22 mouse cellular contexts compared by ENCODE assay signal in genomic region chr1:64836114-64836513, GRCm38 (mm10).
DNase-seq lines count a peak whose midpoint lies in the region; ATAC-seq and TF ChIP-seq lines count a peak whose summit lies in the region.
"Had no signal": no experiment of that assay in that cellular context is flagged by ENCODE, and none has a peak within 500 bp of the region (broad histone marks: within the 10 kb centered on the region; RNA-seq: fewer than 3 reads in every experiment).

No protein-coding gene starts in this region.

- no peak overlapping the region for H3K4me2 ChIP-seq in embryonic facial prominence, embryonic 15.5 days (replicated peaks)
- H3K4me2 ChIP-seq in kidney, embryonic 16.5 days (replicated peaks; ENCODE audit: low read depth, low read length): no peak overlapping the region
- no peak overlapping the region for H3K4me2 ChIP-seq in forebrain, embryonic 16.5 days (ENCODE audit: low read length)
- H3K4me2 ChIP-seq: heart, embryonic 11.5 days; hindbrain, embryonic 12.5 days; hindbrain, embryonic 15.5 days had no signal

- H3K36me3 ChIP-seq in embryonic facial prominence, embryonic 15.5 days: no peaks in the 10 kb centered on the region
- H3K36me3 ChIP-seq in kidney, embryonic 16.5 days (ENCODE audit: insufficient read depth, low read length): no peaks in the 10 kb centered on the region
- no peaks in the 10 kb centered on the region for H3K36me3 ChIP-seq in forebrain, embryonic 16.5 days (ENCODE audit: control insufficient read depth, insufficient read depth)
- H3K36me3 ChIP-seq: G1E; hindbrain, embryonic 12.5 days; hindbrain, embryonic 15.5 days had no signal

- DNase-seq in gastrocnemius, adult 2 months: no peak
- no peak for DNase-seq in gastrocnemius, postnatal 36 days
- DNase-seq in adipocyte (ENCODE audit: low spot score): peak; percentile 17
- DNase-seq: adrenal gland, adult 2 months; B cell, adult 2 months; cerebellum, adult 11-12 months; cerebellum, adult 8-10 months; cerebellum, postnatal 10 days; cerebellum, postnatal 36 days; embryo, embryonic 11 days; gastrocnemius, postnatal 10 days had no signal

- intact Hi-C loops in gastrocnemius, adult 2 months (cut with DNase I): no loop called here
- intact Hi-C loops in gastrocnemius, postnatal 36 days (cut with DNase I): loop anchor here (5.0 kb wide), 1 partner anchor 34 kb away; no protein-coding TSS in a partner anchor

- no peak overlapping the region for H3K9ac ChIP-seq in embryonic facial prominence, embryonic 15.5 days
- no peak overlapping the region for H3K9ac ChIP-seq in kidney, embryonic 16.5 days (replicated peaks; ENCODE audit: low read length)
- no peak overlapping the region for H3K9ac ChIP-seq in forebrain, embryonic 16.5 days (replicated peaks; ENCODE audit: low read depth, low read length)
- H3K9ac ChIP-seq: hindbrain, embryonic 12.5 days; hindbrain, embryonic 15.5 days had no signal

- ATAC-seq in embryonic facial prominence, embryonic 15.5 days (ENCODE audit: insufficient number of reproducible peaks, low FRiP score, low TSS enrichment, low read depth): no peak
- ATAC-seq in kidney, embryonic 16.5 days (ENCODE audit: low FRiP score, low TSS enrichment): no peak
- ATAC-seq in forebrain, embryonic 16.5 days: no peak
- ATAC-seq: forebrain, embryonic 14.5 days; intestine, postnatal 0 days; Patski had no signal

- H3K4me3 ChIP-seq in gastrocnemius, adult 2 months: no peak overlapping the region
- no peak overlapping the region for H3K4me3 ChIP-seq in embryonic facial prominence, embryonic 15.5 days (replicated peaks)
- no peak overlapping the region for H3K4me3 ChIP-seq in kidney, embryonic 16.5 days (ENCODE audit: low read length)
- H3K4me3 ChIP-seq in forebrain, embryonic 16.5 days (replicated peaks; ENCODE audit: low read length): no peak overlapping the region
- H3K4me3 ChIP-seq: hindbrain, embryonic 12.5 days; hindbrain, embryonic 15.5 days had no signal

- TF ChIP-seq CTCF in gastrocnemius, adult 2 months (IDR thresholded peaks at IDR 0.05): no peak

- H3K27ac ChIP-seq in gastrocnemius, adult 2 months: peak overlapping the region; percentile 48
- 0 out of 2 replicates have a peak overlapping the region, but pooled peaks have one; percentile 28 for H3K27ac ChIP-seq in embryonic facial prominence, embryonic 15.5 days (replicated peaks)
- H3K27ac ChIP-seq in kidney, embryonic 16.5 days (ENCODE audit: low read length): no peak overlapping the region
- H3K27ac ChIP-seq in forebrain, embryonic 16.5 days (ENCODE audit: low read length): no peak overlapping the region
- H3K27ac ChIP-seq: hindbrain, embryonic 12.5 days; hindbrain, embryonic 15.5 days had no signal

- no peaks in the 10 kb centered on the region for H3K9me3 ChIP-seq in embryonic facial prominence, embryonic 15.5 days (replicated peaks)
- H3K9me3 ChIP-seq in kidney, embryonic 16.5 days (ENCODE audit: low read length): no peaks in the 10 kb centered on the region
- no peaks in the 10 kb centered on the region for H3K9me3 ChIP-seq in forebrain, embryonic 16.5 days (ENCODE audit: control insufficient read depth, low read length)
- H3K9me3 ChIP-seq: G1E; hindbrain, embryonic 12.5 days; hindbrain, embryonic 15.5 days had no signal

- no peaks in the 10 kb centered on the region for H3K27me3 ChIP-seq in embryonic facial prominence, embryonic 15.5 days
- H3K27me3 ChIP-seq in kidney, embryonic 16.5 days (ENCODE audit: insufficient read depth, low read length): no peaks in the 10 kb centered on the region
- no peaks in the 10 kb centered on the region for H3K27me3 ChIP-seq in forebrain, embryonic 16.5 days (replicated peaks; ENCODE audit: control insufficient read depth, insufficient read depth, low read length)
- H3K27me3 ChIP-seq: CH12.LX; hindbrain, embryonic 12.5 days; hindbrain, embryonic 15.5 days; Patski had no signal

- 23% methylated on average over 3 of the region's 3 CpGs for WGBS in embryonic facial prominence, embryonic 15.5 days
- WGBS in kidney, embryonic 16.5 days: 69% methylated on average over 3 of the region's 3 CpGs
- 39% methylated on average over 3 of the region's 3 CpGs for WGBS in forebrain, embryonic 16.5 days

- 0 out of 2 replicates have a peak, but pooled peaks cover 5% of the 10 kb centered on the region for H3K4me1 ChIP-seq in embryonic facial prominence, embryonic 15.5 days
- 0 out of 2 replicates have a peak, but pooled peaks cover 3% of the 10 kb centered on the region for H3K4me1 ChIP-seq in kidney, embryonic 16.5 days (ENCODE audit: insufficient read depth, low read length)
- no peaks in the 10 kb centered on the region for H3K4me1 ChIP-seq in forebrain, embryonic 16.5 days (replicated peaks; ENCODE audit: control insufficient read depth, insufficient read depth, low read length)
- H3K4me1 ChIP-seq: hindbrain, embryonic 12.5 days; hindbrain, embryonic 15.5 days had no signal

Comparison
In these comparisons a context has a peak if more than half of its experiments do, and no peak if none do; other contexts are left out.
1. H3K27ac ChIP-seq: peak in gastrocnemius, adult 2 months (single experiment) and embryonic facial prominence, embryonic 15.5 days (single experiment); none in kidney, embryonic 16.5 days (single experiment) and forebrain, embryonic 16.5 days (single experiment).